Mouse (Mus musculus): ENCODE results near the gene Snx29.
"Not testable (repeated sequence)": the region's sequence is repeated elsewhere in the genome, so short reads cannot be mapped to it uniquely, and the experiment has no call there.

Snx29 gene

DNA sequence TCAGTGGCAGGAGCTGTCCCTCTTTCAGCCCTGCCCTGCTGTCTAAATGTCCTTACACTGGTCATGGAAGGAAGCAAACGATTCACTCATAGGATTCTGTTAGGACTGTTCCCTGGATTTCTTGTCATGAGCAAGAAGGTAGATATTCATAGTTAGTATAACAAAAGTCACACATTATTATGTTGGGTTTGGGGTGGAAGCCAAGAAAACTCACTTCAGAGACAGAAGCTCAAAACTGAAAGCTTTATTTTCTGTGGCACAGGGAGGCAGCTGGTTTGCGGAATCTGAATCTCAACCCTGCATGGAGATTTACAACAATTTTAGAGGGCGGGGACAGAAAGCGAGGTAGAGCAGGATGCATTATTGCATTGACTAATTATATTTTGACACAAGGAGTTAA is 86.0 kb downstream of the Snx29 start:
- DNase-seq (ENCODE audit: low read depth), result no peak

DNA sequence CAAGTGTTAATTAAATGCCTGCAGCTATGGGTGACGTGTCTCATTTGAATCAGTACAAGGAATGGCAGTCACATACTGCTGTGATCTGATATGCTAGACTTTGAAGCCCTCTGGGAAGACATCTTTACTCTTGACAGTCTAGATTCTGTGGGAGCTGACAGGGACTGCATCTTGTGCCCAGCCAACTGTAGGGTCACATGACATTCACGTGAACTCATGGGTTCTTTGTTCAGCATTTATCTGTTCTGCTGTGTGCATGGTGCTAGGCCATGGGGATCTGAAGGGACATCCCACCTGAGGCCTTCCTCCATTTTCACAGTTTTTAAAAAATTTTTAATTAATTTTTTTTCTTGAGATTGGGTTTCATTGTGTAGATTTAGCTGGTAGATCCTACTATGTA is 91.9 kb downstream of the Snx29 start:
- no peak for DNase-seq (ENCODE audit: low read depth)

DNA sequence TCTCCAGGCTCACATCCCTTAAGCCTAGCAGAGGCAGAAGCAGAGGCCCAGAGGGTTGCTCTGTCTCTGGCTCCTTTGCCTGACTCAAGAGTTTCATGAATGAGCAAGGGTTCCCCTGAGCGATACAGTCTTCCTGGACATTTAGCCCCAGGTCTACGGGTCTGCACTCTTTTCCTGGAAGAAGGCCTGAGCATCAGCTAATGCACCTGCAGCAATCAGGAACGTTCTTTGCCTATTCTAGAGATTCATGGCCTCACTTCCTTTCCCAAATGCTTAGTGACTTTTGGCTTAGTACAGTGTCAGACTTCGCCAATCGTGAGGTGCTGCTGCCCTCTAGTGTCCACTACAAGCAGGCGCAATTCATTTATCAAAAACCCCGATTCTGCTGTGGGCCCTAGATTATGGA is 95.5 kb downstream of the Snx29 start:
- peak; percentile 44 for DNase-seq (ENCODE audit: low read depth)

DNA sequence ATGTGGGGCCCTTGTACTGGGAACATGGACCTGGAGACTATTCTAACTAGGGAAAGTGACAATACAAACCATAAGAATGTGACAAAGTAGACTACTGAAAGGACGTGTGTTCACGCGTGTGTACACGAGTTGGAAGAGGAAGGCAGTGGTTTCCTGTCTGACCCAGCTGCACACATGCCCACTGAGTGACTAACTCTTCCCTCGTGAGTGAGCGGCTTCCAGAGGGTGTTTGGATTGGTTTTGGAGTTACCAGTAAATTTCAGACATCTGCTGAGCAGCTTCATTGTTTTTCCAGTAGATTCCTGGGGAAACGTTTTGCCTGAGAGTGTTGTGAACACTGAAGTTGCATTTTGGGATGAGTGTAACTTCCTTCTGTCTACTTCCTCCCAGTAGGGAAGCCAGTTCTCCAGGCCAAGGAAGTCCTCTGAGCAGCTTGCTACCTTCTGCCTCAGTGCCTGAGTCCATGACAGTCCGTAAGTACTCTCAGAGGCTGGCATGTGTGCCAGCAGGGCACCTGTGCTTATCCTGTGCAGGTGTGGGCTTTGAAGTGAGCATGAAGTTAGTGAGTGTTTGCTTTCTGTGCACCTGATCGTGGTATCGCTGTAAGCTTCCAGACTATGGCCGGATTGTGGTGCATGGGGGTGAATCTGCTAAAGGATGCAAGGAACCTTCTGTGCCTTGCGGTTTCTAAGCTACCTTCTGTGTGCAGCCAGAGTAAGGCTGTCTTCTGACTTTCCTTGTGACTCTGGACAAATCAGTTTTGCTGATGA is 97.8 kb downstream of the Snx29 start:
- DNase-seq (ENCODE audit: low read depth), result peak; percentile 84

DNA sequence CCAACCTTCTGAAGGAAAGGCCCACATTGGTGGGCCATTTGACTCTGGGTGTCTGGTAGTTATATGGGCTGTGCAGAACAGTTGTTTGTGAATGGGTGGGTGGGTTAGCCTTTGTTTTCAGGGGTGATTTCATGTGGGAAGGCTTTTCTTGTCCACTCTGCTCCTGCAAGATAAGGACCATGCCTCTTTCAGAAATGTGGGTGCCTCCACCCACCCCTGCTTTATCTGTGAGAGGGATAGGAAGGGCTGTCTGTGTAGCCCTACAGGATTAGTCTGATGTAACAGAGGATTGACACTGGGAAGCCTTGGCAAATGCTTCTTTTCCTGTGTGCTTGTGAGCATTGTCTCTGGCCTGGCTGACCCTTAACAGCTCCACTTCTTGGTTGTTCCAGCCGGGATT is 99.5 kb downstream of the Snx29 start:
- no peak for DNase-seq (ENCODE audit: low read depth)

DNA sequence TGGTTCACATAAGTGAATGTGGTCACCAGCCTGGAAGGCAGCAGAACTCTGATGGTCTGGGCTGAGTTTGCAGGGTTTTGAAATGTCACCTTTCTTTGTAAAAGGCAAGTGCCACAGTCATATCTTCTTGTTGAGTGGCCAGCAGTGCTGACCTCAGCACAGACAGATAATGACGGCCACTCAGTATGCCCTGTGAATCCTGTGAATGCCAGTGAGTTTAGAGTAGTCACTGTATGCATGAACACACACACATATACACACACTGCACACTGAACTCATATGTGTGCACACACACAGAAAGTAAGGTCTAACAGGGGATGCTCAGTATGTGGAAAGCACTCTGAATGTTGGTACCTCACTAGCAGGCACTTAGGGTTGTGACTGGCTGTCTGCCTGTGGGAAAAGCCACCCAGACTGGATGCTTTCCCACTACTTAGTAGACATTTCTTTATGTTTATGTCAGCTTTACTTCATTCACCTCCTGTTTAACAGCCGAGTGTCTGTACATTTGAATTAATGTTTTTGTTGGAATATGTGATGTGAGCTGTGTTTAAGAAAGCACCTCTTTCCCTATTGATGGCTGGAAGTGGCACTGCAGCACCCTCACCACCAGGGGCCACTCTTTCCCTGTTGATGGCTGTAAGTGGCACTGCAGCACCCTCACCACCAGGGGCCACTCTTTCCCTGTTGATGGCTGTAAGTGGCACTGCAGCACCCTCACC is 100.3 kb downstream of the Snx29 start:
- DNase-seq (ENCODE audit: low read depth), result no peak

DNA sequence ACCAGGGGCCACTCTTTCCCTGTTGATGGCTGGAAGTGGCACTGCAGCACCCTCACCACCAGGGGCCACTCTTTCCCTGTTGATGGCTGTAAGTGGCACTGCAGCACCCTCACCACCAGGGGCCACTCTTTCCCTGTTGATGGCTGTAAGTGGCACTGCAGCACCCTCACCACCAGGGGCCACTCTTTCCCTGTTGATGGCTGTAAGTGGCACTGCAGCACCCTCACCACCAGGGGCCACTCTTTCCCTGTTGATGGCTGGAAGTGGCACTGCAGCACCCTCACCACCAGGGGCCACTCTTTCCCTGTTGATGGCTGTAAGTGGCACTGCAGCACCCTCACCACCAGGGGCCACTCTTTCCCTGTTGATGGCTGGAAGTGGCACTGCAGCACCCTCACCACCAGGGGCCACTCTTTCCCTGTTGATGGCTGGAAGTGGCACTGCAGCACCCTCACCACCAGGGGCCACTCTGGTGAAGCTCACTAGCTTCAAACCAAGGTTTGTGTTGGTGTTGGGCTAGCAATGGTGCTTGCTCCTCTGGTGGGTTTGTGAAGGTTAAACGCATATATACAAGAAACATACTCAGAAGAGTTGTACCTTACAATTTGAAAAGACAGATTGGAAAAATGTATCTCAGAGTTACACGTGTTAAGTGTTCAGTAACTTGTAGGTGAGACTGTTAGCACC is 101.0 kb downstream of the Snx29 start:
- DNase-seq (ENCODE audit: low read depth), result not testable (repeated sequence)

DNA sequence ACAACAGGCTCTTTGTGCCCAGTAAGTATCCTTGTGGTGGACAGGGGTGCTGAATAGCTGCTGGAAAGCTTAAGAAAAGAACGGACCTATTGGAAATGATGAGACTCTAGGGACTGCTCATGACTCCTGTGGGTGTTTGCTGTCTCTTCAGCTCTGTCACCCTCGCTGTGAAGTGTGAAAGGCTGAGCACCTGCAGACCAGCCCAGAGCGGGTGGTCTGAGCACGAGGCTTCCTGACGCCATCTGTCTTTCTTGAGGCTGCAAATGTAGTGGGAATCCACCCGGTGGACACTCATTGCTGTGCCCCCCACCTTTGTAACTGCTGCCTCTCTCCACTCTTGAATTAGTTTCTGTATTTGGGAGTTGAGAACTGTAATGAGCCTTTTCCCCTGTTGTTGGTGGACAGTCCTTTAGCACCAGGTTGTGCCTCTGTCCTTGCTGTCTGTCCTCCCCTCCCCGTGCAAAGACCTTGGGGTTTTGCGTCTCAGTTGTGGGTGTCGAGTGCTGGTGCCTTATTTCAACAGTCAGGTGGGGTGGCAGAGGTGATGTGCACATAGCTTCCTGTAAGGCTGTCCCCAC is 101.9 kb downstream of the Snx29 start:
- DNase-seq (ENCODE audit: low read depth), result no peak

DNA sequence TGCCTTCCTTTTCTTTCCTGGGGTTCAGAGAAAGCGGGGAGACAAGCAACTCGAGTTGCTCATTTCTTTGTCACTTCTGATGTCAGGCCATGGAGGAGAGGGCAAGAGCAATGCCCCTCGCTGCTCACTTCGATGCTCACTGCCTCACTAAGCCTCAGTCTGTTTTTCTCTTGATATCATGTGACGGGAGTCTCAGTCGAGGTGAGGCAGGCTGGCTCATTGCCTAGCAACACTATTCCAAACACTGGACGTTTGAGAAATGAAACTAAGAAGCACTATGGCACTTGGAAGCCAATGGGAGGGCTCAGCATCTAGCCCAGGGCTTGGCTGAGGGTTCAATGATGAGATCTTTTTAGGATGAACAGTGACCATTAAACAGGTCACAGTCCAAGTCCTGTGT is 102.6 kb downstream of the Snx29 start:
- DNase-seq (ENCODE audit: low read depth), result no peak

DNA sequence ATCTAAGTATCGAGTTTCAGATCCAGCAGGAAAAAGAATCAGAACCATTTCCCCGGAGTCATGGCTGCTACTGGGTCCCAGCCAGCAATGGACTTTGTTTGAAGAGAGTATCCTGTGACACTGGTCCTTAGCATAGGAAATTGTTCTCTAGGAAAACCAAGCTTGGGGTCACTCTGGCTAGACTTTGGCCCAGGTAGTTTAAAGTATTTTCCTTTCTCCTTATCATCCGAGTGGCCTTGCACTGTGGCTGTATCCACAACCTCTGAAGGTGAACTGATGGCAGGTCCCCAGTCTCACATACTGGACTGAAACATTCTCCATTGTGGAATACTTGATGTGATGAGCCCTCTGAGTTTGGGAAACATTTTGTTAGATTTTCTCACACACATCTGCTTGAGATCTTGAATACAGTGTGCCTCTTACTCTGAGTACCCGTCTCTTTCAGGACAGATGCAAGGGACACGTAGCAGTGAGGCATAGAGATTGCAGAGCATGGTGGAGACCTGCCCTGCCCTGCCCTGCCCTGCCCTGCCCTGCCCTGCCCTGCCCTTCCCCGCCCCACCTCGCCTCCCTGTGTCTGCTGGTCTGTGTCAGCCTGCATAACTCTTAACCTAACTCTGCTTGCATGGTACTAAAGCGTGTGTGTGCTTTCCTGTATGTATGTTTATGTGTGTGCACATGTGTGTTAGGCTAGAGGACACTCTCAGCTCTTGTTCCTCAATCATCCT is 104.3 kb downstream of the Snx29 start:
- no peak for DNase-seq (ENCODE audit: low read depth)

DNA sequence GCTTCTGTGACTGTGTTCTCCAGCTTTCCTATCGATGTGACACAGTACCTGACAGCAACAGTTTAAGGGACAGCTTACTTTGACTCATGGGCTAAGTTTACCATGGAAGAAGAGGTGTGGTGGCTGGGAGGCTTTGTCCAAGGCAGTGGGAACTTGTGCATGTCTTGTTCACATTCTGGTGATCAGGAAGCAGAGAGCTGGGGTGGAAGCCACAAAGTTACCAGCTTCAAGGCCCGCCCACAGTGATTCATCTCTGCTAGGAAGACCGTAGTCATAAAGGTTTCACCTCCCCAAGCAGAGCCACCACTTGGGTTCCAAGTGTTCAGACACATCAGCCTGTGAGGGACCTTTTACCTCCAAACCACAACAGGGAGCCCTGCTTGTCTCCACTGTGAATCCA is 107.1 kb downstream of the Snx29 start:
- no peak for DNase-seq (ENCODE audit: low read depth)

DNA sequence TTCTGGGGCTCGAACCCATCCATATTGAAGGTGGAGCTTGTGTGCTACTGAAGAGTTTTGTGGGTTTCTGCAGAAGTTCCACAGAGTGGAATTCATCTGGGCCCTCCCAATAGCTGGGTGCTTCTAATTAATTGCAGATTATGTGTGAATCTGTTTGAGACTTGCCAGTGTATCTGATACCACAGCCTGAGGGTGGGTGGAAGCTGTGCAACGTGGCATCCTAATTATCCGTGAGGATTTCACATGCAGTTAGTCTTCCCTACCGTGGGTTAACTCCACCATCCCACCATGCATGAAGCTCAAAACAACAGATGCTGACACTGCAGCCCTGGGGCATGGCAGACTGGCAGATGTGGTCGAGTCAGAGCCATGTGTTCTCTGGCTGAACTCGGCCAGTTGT is 107.8 kb downstream of the Snx29 start:
- DNase-seq (ENCODE audit: low read depth), result no peak

DNA sequence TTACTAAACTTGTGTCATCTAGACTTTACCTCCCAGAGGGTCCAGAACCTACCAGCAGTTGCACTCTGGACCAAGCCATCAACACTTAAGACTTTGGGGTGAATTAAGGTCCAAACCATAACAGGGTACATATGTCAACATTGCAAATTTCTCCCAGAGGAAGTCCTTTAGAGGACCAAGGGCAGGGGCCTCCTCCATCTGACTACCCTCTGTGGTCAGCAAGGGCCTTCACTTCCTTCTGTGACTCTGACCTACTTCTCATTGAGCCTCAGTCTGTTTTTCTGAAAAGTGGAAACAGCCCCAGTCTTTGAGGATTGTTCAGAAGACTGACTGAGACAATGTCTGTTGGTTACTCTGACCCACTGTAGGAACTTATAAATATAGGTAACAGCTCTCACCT is 111.1 kb downstream of the Snx29 start:
- no peak for DNase-seq (ENCODE audit: low read depth)

DNA sequence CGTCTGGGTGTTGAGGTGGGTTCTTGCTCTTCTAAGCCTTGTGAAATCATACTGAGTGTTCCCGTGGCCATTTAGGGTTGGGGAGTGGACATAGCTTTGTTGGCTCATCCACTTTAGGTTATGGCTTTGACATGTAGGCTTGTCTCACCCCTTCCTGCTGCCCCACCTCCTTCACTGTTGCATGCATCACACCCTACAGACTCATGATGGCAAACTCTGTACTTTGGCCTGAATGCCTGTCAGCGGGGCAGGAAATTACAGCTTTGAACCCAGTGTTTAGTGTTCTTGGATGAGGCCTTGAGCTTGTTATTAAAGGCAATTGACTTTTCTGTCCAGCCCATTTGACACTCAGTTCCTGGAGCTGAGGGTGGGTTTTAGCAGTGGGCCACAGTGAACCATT is 114.9 kb downstream of the Snx29 start:
- no peak for DNase-seq (ENCODE audit: low read depth)

DNA sequence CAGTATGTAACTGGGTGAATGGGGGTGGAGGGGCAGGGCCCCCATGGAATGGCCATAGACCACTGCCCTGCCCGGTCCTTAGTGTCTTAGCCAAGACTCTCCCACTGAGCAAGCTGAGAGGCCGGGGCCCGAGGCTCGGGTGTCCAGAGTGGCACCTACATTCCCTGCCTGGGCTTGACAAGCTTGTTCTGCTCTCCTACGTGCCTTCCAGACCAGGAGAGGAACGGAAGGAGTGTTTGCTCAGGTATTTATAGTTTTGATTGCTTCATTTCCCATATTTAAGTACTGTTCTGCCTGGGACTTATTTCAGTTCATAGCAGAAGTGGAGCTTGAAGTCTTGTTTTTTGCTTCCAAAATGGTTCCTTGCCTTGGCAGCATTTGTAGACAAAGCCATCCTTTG is 116.7 kb downstream of the Snx29 start:
- no peak for DNase-seq (ENCODE audit: low read depth)

DNA sequence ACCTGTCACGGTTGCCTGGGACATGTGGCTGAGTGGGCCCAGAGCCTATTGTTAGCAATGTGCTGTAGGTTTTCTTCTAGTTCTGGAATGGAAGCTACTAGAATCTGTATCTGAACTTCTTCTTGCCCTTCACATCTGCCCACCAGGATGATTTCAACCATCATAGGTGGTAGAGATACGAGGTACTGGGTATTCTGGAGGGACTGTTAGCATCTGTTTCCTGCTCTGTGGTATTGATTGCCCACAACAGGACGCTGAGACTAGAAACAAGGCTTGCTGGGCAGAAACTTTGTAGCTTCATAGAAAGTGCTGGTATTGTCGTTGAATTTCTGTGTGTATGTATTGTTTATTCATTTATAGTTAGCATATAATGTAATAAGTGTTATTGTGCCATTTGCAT is 118.9 kb downstream of the Snx29 start:
- no peak for DNase-seq (ENCODE audit: low read depth)

DNA sequence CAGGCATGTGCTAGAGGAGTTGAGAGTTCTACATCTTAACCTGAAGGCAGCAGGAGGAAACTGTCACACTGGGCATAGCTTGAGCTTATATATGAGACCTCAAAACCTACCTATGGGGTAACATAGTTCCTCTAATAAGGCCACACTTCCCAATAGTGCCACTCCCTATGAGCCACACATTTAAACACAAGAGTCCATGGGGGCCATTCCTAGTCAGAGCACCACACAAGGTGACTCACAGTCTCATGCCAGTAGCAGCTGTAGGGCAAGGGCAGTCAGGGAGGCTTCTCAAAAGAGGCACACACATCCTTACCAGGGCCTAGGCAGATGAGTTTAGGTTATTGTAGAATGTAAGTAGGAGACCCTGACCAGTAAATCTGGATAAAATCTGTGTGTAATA is 119.8 kb downstream of the Snx29 start:
- DNase-seq (ENCODE audit: low read depth), result peak; percentile 27

DNA sequence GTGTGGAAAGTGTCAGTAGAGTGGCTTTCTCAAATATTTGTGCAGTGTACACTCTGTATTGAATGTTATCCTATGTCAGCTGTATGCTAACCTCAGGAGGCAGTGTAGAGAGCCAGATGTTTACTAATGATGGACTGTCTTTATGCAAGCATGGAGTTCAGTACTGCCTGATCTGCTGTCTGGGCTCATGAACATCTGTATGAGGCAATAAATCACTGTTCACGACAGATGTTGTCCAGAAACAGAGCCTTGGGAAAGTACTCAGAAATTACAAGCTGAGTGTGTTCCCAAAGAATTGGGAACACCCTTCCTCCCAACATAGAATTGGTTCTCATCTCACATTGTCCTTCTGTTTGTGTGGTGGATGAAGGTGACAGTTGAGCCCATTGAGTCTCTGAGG is 121.9 kb downstream of the Snx29 start:
- no peak for DNase-seq (ENCODE audit: low read depth)

DNA sequence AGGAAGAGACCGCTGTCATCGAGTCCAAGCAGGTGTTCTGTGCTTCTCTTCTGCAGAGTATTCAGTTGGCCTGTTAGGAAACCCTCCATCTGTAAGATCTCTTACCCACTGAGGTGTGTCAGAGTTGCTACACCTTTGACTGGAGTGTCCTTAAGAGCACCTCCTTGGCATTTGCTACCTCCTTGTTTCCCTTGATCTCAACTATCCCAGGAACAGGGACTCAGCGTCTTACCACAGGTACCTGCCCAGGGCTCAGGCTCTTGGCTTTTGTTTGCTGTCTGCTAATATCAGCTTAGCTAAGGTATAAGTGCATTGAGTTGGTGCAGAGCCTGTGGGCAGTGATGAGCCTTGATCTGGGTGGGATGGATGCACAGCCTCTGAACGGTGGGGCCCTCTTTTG is 124.3 kb downstream of the Snx29 start:
- DNase-seq (ENCODE audit: low read depth), result no peak

DNA sequence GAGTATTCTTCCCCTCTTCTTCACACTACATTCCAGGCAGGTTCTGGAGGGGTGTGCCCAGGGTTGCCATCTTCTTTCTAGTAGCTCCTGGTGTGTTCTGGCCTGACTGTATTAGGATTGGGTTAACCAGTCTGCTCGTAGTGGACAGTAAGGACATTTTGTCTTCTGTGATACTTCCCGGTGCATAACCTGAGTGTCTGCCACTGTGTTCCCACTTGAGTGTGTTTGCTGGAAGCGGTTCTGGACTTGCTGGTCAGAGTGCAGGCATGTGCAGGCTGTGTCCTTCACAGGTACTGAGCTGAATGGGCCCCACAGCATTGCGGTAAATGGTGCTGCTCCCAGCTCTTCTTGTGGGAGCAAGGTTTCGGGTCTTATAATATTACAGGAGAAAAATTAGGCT is 125.2 kb downstream of the Snx29 start:
- DNase-seq (ENCODE audit: low read depth), result no peak

DNA sequence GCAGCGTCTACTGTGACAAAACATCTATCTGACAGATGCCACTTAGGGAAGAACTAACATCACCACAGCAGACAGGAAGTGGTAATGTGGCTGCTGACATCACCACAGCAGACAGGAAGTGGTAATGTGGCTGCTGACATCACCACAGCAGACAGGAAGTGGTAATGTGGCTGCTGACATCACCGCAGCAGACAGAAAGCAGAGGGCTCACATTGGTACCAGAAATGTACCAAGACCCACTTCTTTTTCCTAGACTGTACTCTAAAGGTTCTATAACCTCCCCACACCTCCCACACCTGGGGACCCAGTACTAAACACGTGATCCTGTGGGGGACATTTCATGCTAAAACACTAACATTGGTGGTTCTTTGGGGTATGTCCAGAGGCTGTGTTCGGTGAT is 126.0 kb downstream of the Snx29 start:
- DNase-seq (ENCODE audit: low read depth), result not testable (repeated sequence)

DNA sequence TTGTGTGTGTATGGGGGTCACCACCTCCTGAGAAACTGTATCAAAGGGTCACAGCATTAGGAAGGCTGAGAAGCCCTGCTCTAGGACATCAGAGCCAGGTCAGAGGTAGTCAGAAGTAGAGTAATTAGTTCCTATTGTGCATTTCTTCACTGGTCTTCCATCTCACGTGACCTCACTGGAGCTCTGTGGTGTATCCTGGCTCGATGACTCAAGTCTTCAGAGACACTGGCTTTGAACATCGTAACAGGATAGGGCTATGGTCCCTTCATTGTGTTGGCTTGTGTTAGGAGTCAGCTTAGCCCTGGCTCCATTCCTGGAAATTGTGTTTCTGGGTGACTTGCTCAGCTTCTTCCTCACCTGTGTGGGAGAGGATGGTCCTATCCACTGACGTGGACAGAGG is 126.6 kb downstream of the Snx29 start:
- DNase-seq (ENCODE audit: low read depth), result no peak

All from fibroblast of lung, adult 2 months (primary cell).